Mouse (Mus musculus) bone marrow, adult 2 months (tissue): ENCODE measurements around the gene Cd320.

Experiments used
- CTCF ChIP-seq: fragments of 200-500 bp; IDR thresholded peaks from 2 replicates; pipeline ENCODE4 v1.5.1; 2011; ENCODE audit warnings: low read length, control low read depth; ENCODE audit not compliant: control insufficient read depth, insufficient read depth
- POLR2A ChIP-seq: fragments of 200-500 bp; IDR thresholded peaks from 2 replicates; pipeline ENCODE4 v1.6.1; 2011; ENCODE audit warnings: low read depth, mild to moderate bottlenecking, control low read depth, low read length, borderline replicate concordance; ENCODE audit not compliant: control insufficient read depth

DNA sequence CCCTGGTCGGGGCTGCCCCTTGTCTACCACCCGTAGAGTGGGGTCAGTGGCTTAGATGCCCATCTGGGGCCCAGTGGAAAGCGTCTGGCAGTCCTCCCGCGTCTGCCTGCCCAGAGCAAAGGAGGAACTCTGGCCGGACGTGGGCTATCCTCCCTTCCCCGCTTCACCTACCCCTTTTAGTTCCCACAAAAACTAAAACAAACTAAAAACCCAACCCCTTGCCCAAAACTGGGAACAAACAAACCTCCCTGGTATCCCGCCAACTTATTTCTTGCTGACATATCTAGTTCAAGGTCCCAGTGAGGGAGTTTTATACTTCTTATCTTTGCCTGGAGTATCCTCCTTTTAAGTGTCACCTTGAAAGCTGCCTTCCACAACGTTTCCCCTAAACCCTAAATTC is 34.7 kb upstream of the Cd320 start:
- TF ChIP-seq POLR2A = no peak
- TF ChIP-seq CTCF = no peak
